Mouse (Mus musculus) MEL (cell line): ENCODE data around the gene 4931428F04Rik. TPM values are rescaled to one million over a fixed set of nuclear protein-coding genes. Genes with fewer than 3 reads are reported as not detected.

Source experiments
- DNase-seq: peaks from one replicate; pipeline ENCODE4 v3.0.0; 2011; ENCODE audit warnings: low read depth, low spot score
- H3K27ac ChIP-seq: 2 replicates; pipeline ENCODE4 v1.5.1; 2012; ENCODE audit warnings: low read depth, mild to moderate bottlenecking, control low read depth, low read length, moderate library complexity; ENCODE audit not compliant: control insufficient read depth
- H3K27me3 ChIP-seq, 2 experiments: fragments of 150-350 bp in 1 of 2; sonication (generic) in 1 of 2; 2 replicates each; pipeline ENCODE4 v1.6.1; 2012; ENCODE audit warnings: low read length in 2 of 2, mild to moderate bottlenecking in 2 of 2, improper control_type of control experiment in 1 of 2, moderate library complexity in 1 of 2; ENCODE audit not compliant: insufficient read depth in 2 of 2, control insufficient read depth in 1 of 2
- H3K36me3 ChIP-seq, 2 experiments: 2 replicates each; pipeline ENCODE4 v1.6.1; 2012 to 2014; ENCODE audit warnings: low read length in 2 of 2, improper control_type of control experiment in 1 of 2, inconsistent platforms in 1 of 2, mild to moderate bottlenecking in 1 of 2; ENCODE audit not compliant: insufficient read depth in 2 of 2, control insufficient read depth in 1 of 2
- H3K4me1 ChIP-seq, 2 experiments: fragments of 150-350 bp in 1 of 2; sonication (generic) in 1 of 2; 2 replicates each; pipeline ENCODE4 v1.6.1; 2012; ENCODE audit warnings: low read length in 2 of 2, improper control_type of control experiment in 1 of 2, mild to moderate bottlenecking in 1 of 2; ENCODE audit not compliant: insufficient read depth in 2 of 2, control insufficient read depth in 1 of 2
- H3K4me3 ChIP-seq, 2 experiments: fragments of 150-350 bp in 1 of 2; sonication (generic) in 1 of 2; 2 replicates each; pipeline ENCODE4 v1.5.1; 2012; ENCODE audit warnings: low read depth in 2 of 2, low read length in 2 of 2, mild to moderate bottlenecking in 2 of 2, moderate library complexity in 2 of 2, control low read depth in 1 of 2, improper control_type of control experiment in 1 of 2; ENCODE audit not compliant: control insufficient read depth in 1 of 2, insufficient read depth in 1 of 2
- H3K79me2 ChIP-seq: 2 replicates; pipeline ENCODE4 v1.6.1; 2012; ENCODE audit warnings: mild to moderate bottlenecking, low read length, moderate library complexity; ENCODE audit not compliant: control insufficient read depth, poor library complexity, insufficient read depth
- H3K9ac ChIP-seq: 2 replicates; pipeline ENCODE4 v1.6.1; 2012; ENCODE audit warnings: low read depth, mild to moderate bottlenecking, control low read depth, low read length, moderate library complexity; ENCODE audit not compliant: control insufficient read depth, poor library complexity, severe bottlenecking
- H3K9me3 ChIP-seq: fragments of 150-350 bp; sonication (generic); replicated peaks from 2 replicates; pipeline ENCODE4 v1.6.1; 2012; ENCODE audit warnings: mild to moderate bottlenecking, low read length, improper control_type of control experiment, moderate library complexity; ENCODE audit not compliant: insufficient read depth
- CHD2 ChIP-seq: IDR thresholded peaks from 2 replicates; pipeline ENCODE4 v1.6.1; 2011; ENCODE audit warnings: low read length, improper control_type of control experiment
- E2F4 ChIP-seq: IDR thresholded peaks from 2 replicates; pipeline ENCODE4 v1.6.1; 2011; ENCODE audit warnings: low read depth, low read length, improper control_type of control experiment, borderline replicate concordance
- ETS1 ChIP-seq: IDR thresholded peaks from 2 replicates; pipeline ENCODE4 v1.6.1; 2012; ENCODE audit warnings: low read depth, mild to moderate bottlenecking, inconsistent platforms, low read length, improper control_type of control experiment, moderate library complexity
- GABPA ChIP-seq: IDR thresholded peaks from 2 replicates; pipeline ENCODE4 v1.6.1; 2012; ENCODE audit warnings: low read depth, mild to moderate bottlenecking, inconsistent platforms, low read length, improper control_type of control experiment, moderate library complexity
- HCFC1 ChIP-seq: IDR thresholded peaks from 2 replicates; pipeline ENCODE4 v1.6.1; 2012; ENCODE audit warnings: low read depth, mild to moderate bottlenecking, inconsistent platforms, low read length, improper control_type of control experiment, moderate library complexity
- JUND ChIP-seq: IDR thresholded peaks from 2 replicates; pipeline ENCODE4 v1.6.1; 2011; ENCODE audit warnings: low read depth, mild to moderate bottlenecking, improper control_type of control experiment, low read length
- MEF2A ChIP-seq: IDR thresholded peaks from 2 replicates; pipeline ENCODE4 v1.6.1; 2014; ENCODE audit warnings: low read depth, mild to moderate bottlenecking, inconsistent platforms, low read length, improper control_type of control experiment; ENCODE audit not compliant: poor library complexity, insufficient replicate concordance, severe bottlenecking; ENCODE audit errors: extremely low read depth
- MXI1 ChIP-seq: IDR thresholded peaks from 2 replicates; pipeline ENCODE4 v1.6.1; 2011; ENCODE audit warnings: mild to moderate bottlenecking, low read depth, low read length, improper control_type of control experiment
- MYC ChIP-seq: IDR thresholded peaks from 2 replicates; pipeline ENCODE4 v1.6.1; 2011; ENCODE audit warnings: low read depth, mild to moderate bottlenecking, low read length, improper control_type of control experiment, moderate library complexity
- NELFE ChIP-seq: IDR thresholded peaks from 2 replicates; pipeline ENCODE4 v1.6.1; 2011; ENCODE audit warnings: low read depth, low read length, improper control_type of control experiment
- NRF1 ChIP-seq: IDR thresholded peaks from 2 replicates; pipeline ENCODE4 v1.6.1; 2014; ENCODE audit warnings: low read depth, mild to moderate bottlenecking, inconsistent platforms, low read length, improper control_type of control experiment, moderate library complexity; ENCODE audit not compliant: poor library complexity, insufficient read depth, severe bottlenecking
- POLR2A ChIP-seq, 2 experiments: IDR thresholded peaks; 2 replicates each; pipeline ENCODE4 v1.6.1; 2011 to 2012; ENCODE audit warnings: low read length in 2 of 2, mild to moderate bottlenecking in 2 of 2, control low read depth in 1 of 2, improper control_type of control experiment in 1 of 2, low read depth in 1 of 2, moderate library complexity in 1 of 2; ENCODE audit not compliant: control insufficient read depth in 1 of 2, insufficient read depth in 1 of 2, poor library complexity in 1 of 2
- POLR2AphosphoS2 ChIP-seq: IDR thresholded peaks from 2 replicates; pipeline ENCODE4 v1.6.1; 2011; ENCODE audit warnings: low read length, improper control_type of control experiment
- POLR2AphosphoS5 ChIP-seq: IDR thresholded peaks from 2 replicates; pipeline ENCODE4 v1.6.1; 2012; ENCODE audit warnings: low read depth, borderline replicate concordance, mild to moderate bottlenecking, inconsistent platforms, low read length, moderate library complexity, mixed read lengths
- RAD21 ChIP-seq: IDR thresholded peaks from 2 replicates; pipeline ENCODE4 v1.6.1; 2011; ENCODE audit warnings: mild to moderate bottlenecking, low read depth, low read length, improper control_type of control experiment
- RCOR1 ChIP-seq: IDR thresholded peaks from 2 replicates; pipeline ENCODE4 v1.6.1; 2012; ENCODE audit warnings: low read depth, mild to moderate bottlenecking, inconsistent platforms, low read length, improper control_type of control experiment
- SIN3A ChIP-seq: IDR thresholded peaks from 2 replicates; pipeline ENCODE4 v1.6.1; 2012; ENCODE audit warnings: low read length, improper control_type of control experiment, inconsistent platforms
- TAL1 ChIP-seq: IDR thresholded peaks from 2 replicates; pipeline ENCODE4 v1.6.1; 2012; ENCODE audit warnings: mild to moderate bottlenecking, inconsistent platforms, low read length, moderate library complexity, mixed read lengths
- UBTF ChIP-seq: IDR thresholded peaks from 2 replicates; pipeline ENCODE4 v1.6.1; 2012; ENCODE audit warnings: low read depth, mild to moderate bottlenecking, inconsistent platforms, low read length, improper control_type of control experiment, moderate library complexity, borderline replicate concordance; ENCODE audit not compliant: insufficient read depth
- USF2 ChIP-seq, 2 experiments: IDR thresholded peaks; 2 replicates each; pipeline ENCODE4 v1.6.1; 2011 to 2012; ENCODE audit warnings: improper control_type of control experiment in 2 of 2, low read length in 2 of 2, borderline replicate concordance in 1 of 2, inconsistent platforms in 1 of 2, low read depth in 1 of 2, mild to moderate bottlenecking in 1 of 2; ENCODE audit not compliant: insufficient read depth in 1 of 2
- ZC3H11A ChIP-seq: IDR thresholded peaks from 2 replicates; pipeline ENCODE4 v1.6.1; 2012; ENCODE audit warnings: low read depth, mild to moderate bottlenecking, inconsistent platforms, low read length, improper control_type of control experiment
- ZKSCAN1 ChIP-seq: IDR thresholded peaks from 2 replicates; pipeline ENCODE4 v1.6.1; 2012; ENCODE audit warnings: low read depth, mild to moderate bottlenecking, inconsistent platforms, low read length, improper control_type of control experiment, moderate library complexity
- polyA plus RNA-seq, 2 experiments: library from polyadenylated mRNA; stranded (reverse) in 1 of 2; unstranded in 1 of 2; fragments of >175 nt in 1 of 2; fragments of >200 nt in 1 of 2; gene quantifications; 2 replicates each; pipeline versions ENCODE4 v1.2.1 to v1.2.4; 2012; ENCODE audit warnings: low replicate concordance in 2 of 2, low read depth in 1 of 2; ENCODE audit not compliant: insufficient read length in 2 of 2, insufficient read depth in 1 of 2, missing spikeins in 1 of 2
- total RNA-seq: library from RNA; depleted of rRNA; stranded (reverse); fragments of 300-350 nt; gene quantifications from 2 replicates; pipeline ENCODE4 v1.2.3, GENCODE M21; 2012

Gene 4931428F04Rik
- total and polyA plus RNA-seq, 3 experiments: 8.2 to 13.0 TPM; not detected in 1

DNA sequence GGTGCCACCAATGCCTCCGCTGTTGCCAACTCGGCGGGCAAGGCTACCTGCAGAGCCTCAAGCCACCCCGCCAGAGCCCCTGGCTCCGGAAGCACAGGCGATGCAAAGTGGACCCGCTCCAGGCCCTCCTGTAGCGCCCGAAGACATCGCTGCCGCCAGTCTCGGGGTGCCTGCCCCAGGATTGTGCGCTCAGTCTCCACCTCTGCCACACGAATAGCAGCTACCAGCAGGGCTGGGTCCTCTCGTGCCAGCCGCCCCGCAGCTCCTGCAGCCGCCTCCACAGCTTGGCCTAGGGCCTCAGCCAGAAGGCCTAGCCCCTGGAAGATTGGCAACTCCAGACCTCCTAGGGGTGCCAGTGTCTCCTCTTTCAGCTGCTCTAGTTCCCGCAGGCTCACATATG is 3.7 kb upstream of the 4931428F04Rik start:
- Histone ChIP-seq H3K9ac (no peak overlapping the region), H3K79me2 (peaks cover 10% of the 10 kb centered on the region), H3K4me1 (peaks cover 3 to 18% of the 10 kb centered on the region in 2 experiments), H3K27ac (no peak overlapping the region), H3K9me3 (no peaks in the 10 kb centered on the region), H3K4me3 (no peak overlapping the region), H3K27me3 (no peaks in the 10 kb centered on the region), H3K36me3 (peaks cover 0 to 2% of the 10 kb centered on the region in 2 experiments; a peak in 1 of 4 replicates)
- no peak for DNase-seq
- no peak for TF ChIP-seq RCOR1
- TF ChIP-seq POLR2A (IDR thresholded peaks at IDR 0.05; ENCODE audit: control insufficient read depth in 1 of 2, insufficient read depth in 1 of 2, low read depth in 1 of 2, low read length in 2 of 2, poor library complexity in 1 of 2): no peak
- TF ChIP-seq USF2 (IDR thresholded peaks at IDR 0.05; ENCODE audit: borderline replicate concordance in 1 of 2, insufficient read depth in 1 of 2, low read depth in 1 of 2, low read length in 2 of 2): no peak
- no peak for TF ChIP-seq ETS1
- TF ChIP-seq SIN3A: no peak
- TF ChIP-seq NRF1: no peak
- TF ChIP-seq JUND: no peak
- TF ChIP-seq MXI1: no peak
- no peak for TF ChIP-seq POLR2AphosphoS5
- TF ChIP-seq CHD2: no peak
- no peak for TF ChIP-seq E2F4
- no peak for TF ChIP-seq MYC

GRCm38 (mm10) chr8:105292471-105292870 is 2.8 kb upstream of the 4931428F04Rik start:
- Histone ChIP-seq H3K79me2 (peaks cover 2% of the 10 kb centered on the region; the same call in 1 of the 2 replicates), H3K27me3 (no peaks in the 10 kb centered on the region), H3K9me3 (no peaks in the 10 kb centered on the region), H3K4me3 (no peak overlapping the region), H3K27ac (no peak overlapping the region), H3K9ac (no peak overlapping the region), H3K4me1 (peaks cover 6 to 18% of the 10 kb centered on the region in 2 experiments), H3K36me3 (peaks cover 0 to 2% of the 10 kb centered on the region in 2 experiments; a peak in 1 of 4 replicates)
- DNase-seq: no peak
- TF ChIP-seq USF2 (IDR thresholded peaks at IDR 0.05; ENCODE audit: borderline replicate concordance in 1 of 2, insufficient read depth in 1 of 2, low read depth in 1 of 2, low read length in 2 of 2) (no peak), GABPA (no peak), HCFC1 (no peak), ZKSCAN1 (no peak), POLR2A (IDR thresholded peaks at IDR 0.05; ENCODE audit: control insufficient read depth in 1 of 2, insufficient read depth in 1 of 2, low read depth in 1 of 2, low read length in 2 of 2, poor library complexity in 1 of 2) (no peak), NELFE (no peak), RAD21 (no peak), MEF2A (no peak), TAL1 (no peak), ZC3H11A (no peak), UBTF (no peak), MXI1 (no peak), POLR2AphosphoS2 (no peak), NRF1 (no peak)
